Mouse (Mus musculus): ENCODE results near the gene Syt12.
A peak's percentile ranks its signal among the peaks of the same experiment; 100 is the strongest.

The Syt12 gene

DNA sequence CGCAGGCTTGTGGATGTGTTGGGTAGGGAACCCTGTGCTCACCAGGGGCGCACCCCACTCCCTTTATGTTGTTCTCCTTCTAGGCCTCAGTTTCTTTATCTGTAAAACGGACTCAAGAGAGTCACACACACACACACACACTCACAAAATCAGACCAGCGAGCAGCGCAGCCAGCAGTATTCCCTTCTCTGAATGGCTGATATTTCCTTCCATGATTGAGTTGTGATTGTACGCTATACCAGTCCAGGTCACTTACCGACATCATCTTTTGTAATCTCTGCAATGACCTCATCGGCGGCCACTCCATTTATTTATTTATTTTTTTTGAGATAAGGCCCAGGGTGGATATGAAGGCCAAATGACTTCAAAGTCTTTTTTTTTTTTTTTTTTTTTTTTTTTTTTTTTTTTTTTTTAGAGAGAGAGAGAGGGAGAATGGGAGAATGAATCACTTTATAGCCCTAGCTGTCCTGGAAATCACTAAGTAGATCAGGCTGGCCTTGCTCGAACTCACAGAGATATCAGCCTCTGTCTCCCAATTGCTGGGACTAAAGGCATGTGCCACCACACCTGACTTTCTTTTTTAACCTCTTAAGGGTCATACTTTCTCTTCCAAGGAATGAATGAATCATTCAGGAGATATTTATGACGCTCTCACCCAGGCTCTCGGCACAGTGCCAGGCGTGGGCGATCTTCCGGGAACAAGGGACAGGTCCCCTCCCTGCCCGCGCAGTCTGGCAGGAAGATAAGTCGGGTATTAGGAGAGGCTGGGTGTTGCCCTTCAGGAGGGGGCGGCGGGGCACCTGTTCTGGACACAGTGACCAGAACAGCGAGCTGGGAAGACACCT lies at the start of gene Syt12:
Gene Syt12 (minus strand): TSS at position 103 of the 845 bp plus-strand sequence.
- DNase-seq (ENCODE audit: low spot score): no peak

DNA sequence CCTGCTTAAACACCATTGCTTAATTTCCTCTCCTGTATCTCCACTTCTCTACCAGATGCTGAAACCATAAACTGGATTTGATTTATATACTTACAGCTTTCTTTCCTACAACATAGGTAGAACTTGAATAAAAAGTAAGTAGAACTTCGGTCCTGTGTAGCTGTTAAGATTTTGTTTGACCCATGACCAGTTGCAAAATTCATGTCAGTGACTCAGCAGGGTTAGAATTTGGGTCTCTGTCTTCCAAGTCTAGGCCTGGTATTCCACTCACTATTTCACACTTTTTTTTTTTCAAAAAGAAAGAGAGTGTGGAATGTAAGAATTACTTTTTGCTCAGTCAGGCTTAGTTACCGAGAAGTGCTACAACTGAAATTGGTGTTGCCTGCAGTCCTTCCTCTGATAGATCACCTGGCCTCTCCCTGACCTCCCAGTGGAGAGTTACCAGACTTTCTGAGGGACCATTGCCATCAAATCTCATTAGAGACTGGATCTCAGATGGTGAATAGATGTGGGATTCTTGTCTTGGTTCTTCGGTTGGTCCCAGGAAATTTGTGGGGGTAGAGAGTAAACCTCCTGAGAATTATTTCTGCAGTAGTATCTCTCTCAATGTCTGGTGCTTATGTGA lies 44.3 kb upstream of the Syt12 start:
- DNase-seq (ENCODE audit: low spot score): no peak

DNA sequence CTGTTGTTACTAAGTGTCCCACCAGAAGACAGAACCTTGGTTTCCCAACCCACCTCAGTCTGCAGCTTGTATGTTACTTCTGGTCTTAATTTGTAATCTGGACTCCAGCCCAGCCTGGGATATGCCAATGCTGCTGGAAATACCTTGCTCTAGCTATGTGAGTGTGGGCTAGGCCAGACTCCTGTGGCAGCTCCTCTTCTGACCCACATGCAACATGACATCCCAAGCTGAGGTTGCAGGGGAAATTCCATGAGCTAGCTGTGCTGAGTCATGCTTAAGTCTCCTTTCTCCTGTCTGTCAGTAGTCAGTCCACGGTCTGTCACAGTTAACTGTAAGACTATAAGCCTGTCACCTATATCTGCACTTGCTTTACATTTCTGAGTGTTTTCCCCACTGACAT lies 40.2 kb upstream of the Syt12 start:
- no peak for DNase-seq (ENCODE audit: low spot score)

DNA sequence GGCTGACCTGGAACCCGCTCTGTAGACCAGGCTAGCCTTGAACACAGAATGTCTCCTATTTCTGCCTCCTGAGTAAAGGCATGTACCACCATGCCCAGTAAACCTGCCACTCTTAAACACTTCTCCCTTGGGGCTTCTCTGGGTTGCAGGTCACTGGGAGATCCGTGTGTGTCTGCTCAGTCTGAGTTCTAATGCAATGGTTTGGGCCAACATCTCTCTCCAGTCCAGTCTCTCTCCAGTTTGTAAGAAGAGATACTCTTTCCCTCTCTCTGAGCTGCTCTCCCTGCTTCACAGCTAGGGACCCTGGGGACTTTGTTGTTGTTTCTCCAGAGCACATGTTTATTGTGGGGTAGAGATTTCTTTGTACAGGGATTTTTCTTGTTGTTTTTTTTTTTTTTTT lies 39.0 kb upstream of the Syt12 start:
- no peak for DNase-seq (ENCODE audit: low spot score)

DNA sequence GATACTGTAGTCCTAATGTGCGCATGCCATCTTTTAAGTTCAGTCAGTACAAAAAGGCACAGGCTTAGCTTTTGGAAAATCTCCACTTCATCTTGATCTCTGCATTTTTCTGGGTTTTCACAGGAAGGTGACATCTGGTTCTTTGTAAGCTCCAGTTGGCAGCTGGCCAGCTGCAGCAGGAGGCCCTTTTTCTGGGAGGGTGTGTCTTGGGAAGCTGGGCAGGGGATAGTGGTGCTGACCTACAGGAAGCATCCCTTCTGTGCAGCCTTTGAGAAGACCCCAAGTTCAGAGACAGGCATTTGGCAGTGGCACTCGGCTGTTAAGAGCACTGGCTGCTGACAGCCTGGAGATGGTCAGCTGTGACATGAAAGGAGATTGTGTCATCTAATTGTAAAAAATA lies 38.5 kb upstream of the Syt12 start:
- no peak for DNase-seq (ENCODE audit: low spot score)

DNA sequence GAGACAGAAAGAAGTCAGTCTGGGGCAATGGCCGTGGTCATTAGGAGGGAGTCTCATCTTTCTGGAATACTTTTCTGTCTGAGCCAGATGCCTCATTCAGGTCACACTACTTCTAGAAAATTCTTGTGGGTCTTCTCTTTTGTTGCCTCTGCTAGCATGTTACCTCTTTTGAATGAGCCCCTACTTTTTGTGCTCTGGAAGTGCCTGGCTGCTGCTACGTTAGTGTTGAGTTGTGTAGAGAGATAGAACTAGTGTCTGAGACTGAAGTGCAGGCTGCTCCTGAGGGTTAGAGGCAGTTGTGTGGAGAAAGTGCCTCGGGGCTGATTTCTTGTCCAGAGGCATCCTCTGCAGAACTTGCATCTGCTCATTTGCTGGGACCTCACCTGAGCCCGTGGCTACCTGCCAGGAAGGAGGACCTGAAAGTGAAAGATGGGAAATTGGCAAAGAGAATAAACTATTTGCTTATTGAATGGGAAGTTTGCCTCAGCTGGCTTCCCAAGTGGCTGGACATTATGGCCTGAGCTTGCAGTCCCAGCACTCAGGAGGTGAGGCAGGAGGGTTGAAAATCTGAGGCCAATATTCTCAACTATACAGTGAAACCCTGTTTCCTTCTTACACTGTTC lies 36.1 kb upstream of the Syt12 start:
- DNase-seq (ENCODE audit: low spot score): no peak

DNA sequence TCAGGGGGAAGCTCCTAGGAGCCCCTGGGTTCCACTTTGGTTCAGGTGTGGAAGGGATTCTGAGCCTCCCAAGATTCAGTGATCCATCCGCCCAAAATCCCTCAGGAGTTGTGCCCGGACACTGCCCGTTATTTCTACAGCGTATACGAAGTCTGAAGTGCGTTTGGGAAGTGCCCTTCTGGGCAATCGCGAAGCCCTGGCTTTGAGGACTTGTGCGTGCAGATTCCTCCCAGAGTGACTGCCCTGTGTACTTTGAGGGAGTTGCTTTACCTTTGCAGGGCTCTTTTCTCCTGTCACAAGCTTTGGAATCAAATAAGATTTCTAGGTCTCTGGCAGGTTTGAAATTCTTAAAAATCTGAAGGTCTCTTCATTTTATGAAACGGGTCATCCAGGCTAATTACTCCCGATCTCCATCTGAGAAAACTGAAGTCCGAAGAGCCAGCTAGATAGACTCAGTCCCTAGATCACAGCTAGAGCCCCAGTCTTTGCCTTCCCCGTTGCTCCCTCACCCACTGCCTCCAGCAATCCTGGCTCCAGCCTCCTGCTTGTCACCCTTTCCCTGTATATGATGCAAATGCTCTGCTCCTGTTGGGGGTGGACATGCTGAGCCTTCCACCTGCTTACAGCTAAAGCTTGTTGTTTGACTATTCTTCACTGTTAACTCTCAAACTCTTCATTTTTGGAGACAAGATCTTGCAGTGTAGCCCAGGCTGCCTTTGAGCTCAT lies 34.0 kb upstream of the Syt12 start:
- DNase-seq (ENCODE audit: low spot score): no peak

DNA sequence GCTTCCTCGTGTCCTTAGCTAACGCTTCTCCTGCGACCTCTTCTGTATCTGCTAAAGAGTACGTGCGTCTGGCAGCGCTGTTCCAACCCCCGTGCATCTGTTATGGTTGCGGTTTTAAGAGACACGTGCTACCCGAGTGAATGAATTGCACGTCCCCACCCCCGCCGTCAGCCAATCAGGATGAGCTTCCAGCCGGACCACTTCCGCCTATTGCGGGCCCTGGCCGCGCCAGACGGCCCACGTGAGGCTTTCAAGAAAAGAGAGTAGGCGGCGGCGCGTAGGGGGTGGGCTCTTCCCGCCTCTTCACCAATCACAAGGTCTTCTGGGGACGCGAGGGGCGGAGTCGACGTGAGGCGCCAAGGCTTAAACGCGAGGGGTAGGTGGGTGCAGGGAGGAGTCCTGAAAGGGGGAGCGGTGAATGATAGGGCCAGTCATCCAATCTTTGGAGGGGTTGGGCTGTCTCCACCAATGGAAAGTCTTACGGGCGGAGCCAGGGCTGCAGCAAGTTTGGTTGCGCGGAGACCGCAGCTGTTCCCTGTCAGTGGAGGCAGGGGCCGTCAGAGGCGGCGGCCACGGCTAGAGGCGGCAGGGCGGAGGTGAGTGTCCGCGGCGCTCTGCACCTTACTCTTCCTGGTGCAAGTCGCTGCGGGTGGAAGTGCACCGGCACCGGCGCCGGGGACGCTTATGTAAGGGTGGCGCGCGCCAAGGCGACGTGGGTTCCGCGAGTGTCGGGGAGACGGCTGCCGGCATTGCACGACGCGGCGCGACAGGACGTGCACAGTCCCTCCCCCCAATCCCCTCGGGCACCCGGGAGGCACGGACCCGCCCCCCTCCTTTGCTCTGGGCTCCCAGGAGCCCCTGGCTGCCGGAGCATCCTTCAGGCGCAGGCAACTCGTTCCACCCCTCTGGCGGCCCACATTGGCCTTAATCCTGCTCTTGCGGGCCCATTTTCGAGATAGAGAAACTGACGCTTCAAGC lies 33.0 kb upstream of the Syt12 start, which contains the start of gene Pcx:
Gene Pcx (plus strand): TSS at position 487 of the 978 bp plus-strand sequence.
- DNase-seq (ENCODE audit: low spot score): peak; percentile 98

DNA sequence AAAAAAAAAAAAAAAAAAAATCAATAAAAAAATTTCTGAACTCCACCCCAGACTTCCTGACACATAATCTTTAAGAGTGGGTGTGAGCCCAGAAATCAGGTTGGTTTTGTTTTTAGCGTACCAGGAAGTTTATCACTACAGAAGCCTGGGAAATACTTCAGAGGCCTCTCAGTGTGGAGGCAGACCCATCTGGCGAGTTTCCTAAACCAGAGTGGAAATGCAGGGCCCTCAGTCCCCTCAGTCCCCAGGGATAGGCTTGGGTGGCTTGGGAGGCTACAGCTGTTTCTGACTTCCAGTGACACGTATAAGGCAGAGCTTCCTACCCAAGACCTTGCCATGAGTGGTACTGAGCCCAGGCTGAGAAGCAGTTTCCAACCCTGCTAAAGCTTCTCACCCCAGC lies 30.5 kb upstream of the Syt12 start:
- DNase-seq (ENCODE audit: low spot score): no peak

DNA sequence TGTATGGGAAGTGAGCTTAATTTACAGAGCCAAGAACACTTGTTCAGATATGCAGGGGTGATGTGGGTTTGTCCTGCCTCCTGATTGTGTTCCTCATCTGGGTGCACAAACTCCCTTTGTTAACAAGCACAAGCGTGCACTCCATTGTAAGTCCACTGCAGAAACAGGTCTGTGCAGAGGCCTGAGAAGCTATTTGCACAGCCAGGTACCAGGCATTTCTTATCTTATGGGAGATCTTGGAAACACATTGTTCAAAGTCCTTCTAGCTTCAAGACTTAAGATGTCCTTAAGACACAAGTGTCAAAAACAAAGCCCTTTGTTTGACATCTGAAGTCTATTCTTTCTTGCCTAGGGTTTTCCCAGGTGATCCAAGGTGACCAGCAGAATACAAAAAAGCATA lies 27.6 kb upstream of the Syt12 start:
- DNase-seq (ENCODE audit: low spot score): no peak

DNA sequence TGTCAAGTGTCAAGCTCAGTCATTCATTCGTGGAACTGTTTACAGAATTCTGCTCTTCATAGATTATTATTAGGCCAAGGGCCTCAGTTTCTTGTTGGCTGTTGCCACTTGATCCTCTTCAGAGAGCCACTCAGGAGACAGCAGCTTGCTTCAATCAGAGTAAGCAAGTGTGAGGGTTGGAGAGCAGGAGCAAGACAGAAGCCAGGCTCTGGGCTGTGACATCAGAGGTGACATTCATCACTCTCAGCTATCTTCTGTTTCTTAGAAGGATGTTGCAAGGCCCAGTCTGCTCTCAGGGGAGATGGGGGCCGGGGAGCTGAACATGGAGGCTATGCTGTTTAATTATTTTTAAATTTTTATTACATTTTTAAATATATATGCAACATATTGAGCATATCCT lies 25.5 kb upstream of the Syt12 start:
- DNase-seq (ENCODE audit: low spot score): no peak

DNA sequence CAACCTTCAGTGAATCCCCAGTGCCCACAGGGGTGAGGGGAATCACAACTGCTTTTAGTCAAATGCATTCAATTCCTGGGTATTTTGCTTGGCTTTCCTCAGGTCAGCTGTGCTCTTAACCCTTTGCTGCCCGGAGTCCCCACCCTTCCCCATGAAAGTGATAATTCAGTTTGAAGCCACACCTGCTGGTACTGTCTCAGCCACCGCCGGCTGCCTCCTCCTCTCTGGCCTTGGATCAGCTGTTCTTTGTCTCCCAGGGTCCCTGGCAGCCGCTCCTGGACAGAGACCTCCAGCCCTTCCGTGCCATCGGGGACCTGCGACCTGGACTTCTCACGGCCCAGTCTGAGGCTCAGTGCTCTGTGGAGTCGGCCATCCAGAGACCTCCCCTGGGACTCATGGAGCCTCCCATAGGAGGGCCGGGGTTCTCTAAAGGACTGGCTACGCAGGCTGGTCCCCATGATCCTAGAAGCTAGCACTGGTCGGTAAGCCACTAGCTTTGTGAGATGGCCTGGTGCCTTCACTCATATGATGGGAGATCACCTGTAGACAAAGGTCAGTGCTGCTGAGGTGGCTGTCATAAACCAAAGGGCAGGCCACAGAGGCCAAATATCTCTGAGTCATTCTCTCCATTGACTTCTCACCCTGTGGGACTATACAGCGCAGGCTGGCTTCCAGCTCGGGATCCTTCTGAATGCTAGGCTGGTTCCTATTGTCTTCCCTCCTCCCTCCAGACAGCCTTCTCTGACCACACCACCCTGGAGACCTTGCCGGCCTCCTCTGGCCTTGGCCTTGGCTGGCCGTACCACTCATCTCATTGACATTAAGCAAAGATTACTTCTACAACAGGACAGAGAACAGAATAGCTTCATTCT lies 21.1 kb upstream of the Syt12 start, which contains the start of gene 2010003K11Rik:
Gene 2010003K11Rik (minus strand): TSS at position 522 of the 872 bp plus-strand sequence.
- no peak for DNase-seq (ENCODE audit: low spot score)

DNA sequence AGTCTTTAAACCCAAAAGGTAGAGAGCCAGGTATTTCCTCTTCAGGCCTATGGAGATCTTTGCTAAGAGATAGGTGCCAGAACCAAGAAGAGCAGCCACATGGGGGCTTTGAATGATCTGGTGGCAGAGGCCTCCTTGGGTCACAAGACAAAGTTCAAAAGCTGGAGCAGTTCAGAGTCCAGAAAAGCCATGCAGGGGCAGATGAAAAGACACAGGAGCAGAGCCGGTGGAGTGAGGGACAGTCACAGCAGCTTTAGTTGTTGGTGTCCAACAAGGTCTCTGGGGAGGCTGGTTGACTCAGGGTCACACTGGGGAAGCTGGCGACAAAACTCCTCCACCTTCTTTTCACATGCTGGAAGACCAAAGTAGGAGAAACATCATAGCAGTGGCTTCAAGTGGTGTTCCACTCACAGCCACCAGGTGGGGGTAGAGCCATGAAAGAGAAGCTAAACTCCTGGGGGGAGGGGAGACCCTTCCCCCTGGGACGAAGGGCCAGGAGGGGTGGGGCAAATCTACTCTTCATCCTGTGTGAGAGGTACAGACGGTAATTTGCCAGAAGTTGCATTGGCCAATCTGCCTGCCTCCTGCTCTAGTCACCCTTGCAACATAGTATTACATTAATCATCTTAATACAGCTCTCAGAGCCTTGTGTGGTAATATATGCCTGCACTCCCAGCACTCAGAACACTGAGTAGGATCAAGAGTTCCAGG lies 20.2 kb upstream of the Syt12 start:
- DNase-seq (ENCODE audit: low spot score): peak; percentile 69

DNA sequence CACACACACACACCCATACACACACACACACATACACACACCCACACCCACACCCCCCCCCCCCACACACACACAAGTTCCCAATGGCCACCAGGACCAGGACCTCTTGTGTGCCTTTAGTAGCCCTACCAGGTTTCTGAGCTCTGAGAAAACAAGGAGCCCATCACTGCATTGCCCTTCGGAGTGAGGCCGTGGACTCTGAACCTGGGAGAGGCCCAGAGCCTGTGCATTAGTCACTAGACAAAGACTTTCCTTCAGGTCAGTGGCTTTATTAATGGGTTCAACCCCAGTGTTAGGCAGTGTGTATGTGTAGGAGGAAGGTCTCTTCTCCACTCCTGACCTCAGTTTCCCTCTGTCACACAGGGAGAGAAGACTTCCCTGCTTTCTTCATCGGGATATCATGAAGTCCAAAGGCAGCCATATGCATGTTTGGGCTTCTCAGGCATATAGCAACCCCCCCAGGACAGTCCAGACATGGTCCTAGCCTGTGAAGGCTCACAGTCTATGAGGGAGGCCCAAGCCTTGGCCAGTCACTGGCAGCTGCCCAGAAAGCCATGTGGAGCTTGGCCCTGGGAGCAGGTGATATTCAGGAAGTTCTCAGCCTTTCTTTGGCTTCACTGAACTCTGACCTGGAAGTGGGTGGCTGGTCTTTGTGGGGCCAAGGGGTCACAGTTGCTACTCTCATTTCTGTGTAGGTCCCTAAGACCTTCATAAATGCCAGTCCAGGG lies 19.5 kb upstream of the Syt12 start:
- no peak for DNase-seq (ENCODE audit: low spot score)

DNA sequence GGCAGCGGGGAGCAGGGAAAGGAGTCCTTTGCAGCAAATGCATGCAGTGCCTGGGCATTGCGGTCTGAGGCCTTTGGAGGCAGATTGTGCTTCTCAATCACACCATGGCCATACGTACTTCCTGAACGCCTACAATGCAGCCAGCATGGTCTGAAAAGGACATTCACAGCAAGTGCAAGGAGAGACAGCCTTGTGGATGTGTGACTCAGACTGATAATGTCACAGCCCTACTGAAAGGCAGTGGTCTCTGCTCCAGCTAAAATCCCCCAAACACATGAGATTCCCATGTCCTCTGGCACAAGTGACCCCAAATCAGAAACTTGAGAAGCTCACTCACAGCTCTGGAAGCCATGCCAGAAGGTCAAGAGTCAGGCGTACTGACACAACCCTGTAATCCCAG lies 18.6 kb upstream of the Syt12 start:
- no peak for DNase-seq (ENCODE audit: low spot score)

DNA sequence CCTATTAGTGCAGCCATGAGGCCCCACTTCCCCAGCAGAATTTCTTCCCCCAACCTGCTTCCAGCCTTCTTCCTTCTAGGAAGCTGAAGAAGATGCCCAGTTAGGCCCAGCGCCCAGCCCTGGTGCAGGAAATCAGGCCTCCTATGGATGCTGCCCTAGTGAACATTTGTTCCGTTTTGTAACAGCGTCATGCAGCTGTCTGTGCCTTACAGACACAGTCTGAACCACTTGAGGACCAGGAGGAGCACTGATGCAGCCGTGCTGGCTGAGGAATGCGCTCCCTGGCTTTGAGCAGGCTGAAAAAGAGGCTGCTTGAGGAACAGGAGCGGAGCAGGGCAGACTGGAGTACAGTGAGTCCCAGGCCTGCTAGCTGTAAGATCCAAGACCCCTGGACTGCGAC lies 17.5 kb upstream of the Syt12 start:
- no peak for DNase-seq (ENCODE audit: low spot score)

DNA sequence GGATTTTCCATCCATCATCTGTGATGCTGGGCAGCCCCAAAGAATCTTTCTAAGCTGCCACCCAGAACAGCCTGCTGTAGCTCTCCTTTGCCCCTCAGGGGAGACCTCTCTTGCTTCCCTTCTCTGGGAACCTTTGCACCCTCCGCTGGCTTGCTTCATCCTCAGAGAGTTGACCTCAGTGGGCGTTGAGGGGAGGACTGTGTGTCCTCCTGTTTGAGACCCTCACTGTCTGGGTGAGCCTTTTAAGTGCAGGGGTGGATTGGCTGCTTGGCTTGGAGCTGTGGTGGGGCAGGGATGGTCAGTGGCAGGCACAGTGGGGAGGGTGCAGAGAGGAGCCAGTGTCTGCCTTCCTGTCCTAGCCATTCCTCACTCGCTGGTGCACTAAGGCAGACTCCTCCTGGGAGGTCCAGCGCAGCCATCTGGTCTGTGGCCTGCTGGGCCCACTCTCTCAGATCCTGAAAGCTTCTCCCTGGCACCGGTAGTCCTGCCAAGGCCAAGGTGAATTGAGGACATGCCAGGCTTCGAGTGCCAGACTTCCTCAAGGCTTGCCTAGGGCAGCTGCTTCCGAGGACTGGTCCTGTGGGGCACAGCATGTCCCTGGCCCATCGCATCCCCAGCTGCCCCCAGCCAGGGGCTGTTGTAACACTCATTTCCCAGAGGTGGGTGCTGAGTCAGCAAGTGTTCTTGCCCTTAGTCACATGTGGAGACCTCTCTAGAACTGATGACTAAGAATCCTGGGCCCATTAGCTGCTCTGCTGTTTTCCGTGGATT lies 15.5 kb upstream of the Syt12 start:
- DNase-seq (ENCODE audit: low spot score): no peak

DNA sequence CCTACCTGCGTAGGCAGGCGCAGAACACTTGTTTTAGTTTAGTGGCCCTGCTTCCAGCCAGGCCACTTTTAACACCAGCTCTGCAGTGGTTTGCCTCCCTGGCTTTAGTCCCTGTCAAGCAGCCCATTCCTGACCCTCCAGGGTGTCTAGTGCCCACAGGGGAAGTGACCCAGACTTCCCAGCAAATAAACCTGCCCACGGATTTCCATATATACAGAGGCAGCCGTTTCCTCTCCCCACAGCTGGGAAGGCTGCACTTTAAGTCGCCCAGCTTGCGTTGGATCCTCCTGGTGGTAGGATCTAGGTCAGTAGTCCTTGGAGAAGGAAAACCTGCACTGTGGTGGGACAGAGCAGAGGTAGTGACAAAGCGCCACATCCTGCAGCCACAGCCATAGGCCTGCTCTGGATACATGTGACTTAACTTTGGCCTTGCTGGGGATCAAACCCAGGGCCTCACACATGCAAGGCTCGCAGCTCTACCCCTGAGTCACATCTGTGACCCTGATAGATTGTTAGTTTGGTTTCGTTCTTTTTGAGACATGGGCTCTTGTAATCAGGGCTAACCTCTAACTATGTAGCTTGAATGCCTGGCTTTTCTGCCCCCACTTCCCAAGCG lies 13.9 kb upstream of the Syt12 start:
- DNase-seq (ENCODE audit: low spot score): no peak
